In the genomic region with DNA sequence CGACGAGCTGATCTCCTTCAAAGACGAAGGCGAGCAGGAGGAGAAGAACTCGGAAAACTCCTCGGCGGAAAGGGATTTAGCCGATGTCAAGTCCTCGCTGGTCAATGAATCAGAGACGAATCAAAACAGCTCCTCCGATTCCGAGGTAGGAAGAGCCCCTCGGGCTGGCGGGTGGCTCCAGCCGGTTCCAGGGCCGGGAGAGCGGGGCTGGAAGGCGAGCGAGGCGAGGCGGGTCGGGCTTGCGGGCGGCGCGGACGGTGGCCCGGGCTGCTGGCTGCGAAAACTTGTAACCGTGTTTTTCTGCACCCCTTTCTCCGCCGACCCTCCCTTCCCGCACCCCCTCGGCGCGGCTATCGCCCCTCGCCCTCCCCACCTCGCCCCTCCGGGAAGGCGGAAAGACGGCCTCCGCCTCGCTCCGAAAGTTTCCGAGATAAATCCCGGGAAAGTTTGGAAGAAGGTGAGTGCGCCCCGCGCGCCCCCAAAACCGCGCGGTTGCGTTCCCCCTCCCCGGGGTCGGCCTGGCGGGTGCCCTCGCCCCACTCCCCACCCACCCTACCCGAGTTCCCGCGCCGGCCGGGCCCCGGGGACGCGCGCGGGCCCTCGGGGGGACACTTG, we compare ENCODE assay signal across 8 mouse cellular contexts. TPM values are rescaled to one million over a fixed set of nuclear protein-coding genes. Genes with fewer than 3 reads are reported as not detected.
DNase-seq lines count a peak whose midpoint lies in the region; ATAC-seq and TF ChIP-seq lines count a peak whose summit lies in the region.

No protein-coding gene starts in this region.

- peak; percentile 75 for DNase-seq in embryonic facial prominence, embryonic 10.5 days (ENCODE audit: low spot score)
- DNase-seq in kidney, postnatal 0 days (ENCODE audit: low spot score), result peak; percentile 81
- peak; percentile 65 for DNase-seq in mesoderm, embryonic 11.5 days (ENCODE audit: low read depth, low spot score)
- DNase-seq in frontal cortex, postnatal 36 days (ENCODE audit: low spot score in 2 of 2), result no peak

- H3K4me2 ChIP-seq in heart, embryonic 14.5 days (ENCODE audit: low read length), result peak overlapping the region; percentile 99
- peak overlapping the region; percentile 88 for H3K4me2 ChIP-seq in kidney, postnatal 0 days (ENCODE audit: low read length)
- peak overlapping the region; percentile 83 for H3K4me2 ChIP-seq in stomach, embryonic 16.5 days (ENCODE audit: low read depth, low read length)

- peak overlapping the region; percentile 100 for H3K27ac ChIP-seq in embryonic facial prominence, embryonic 10.5 days (replicated peaks)
- H3K27ac ChIP-seq in heart, embryonic 14.5 days (replicated peaks in 1 of 2; ENCODE audit: control insufficient read depth in 1 of 2, insufficient read depth in 1 of 2, low read depth in 2 of 2, low read length in 2 of 2), result peak overlapping the region; percentile 88 to 99
- H3K27ac ChIP-seq in kidney, postnatal 0 days, result peak overlapping the region; percentile 99
- peak overlapping the region; percentile 99 for H3K27ac ChIP-seq in stomach, embryonic 16.5 days (ENCODE audit: low read length)

- no peak for TF ChIP-seq CTCF in kidney, postnatal 0 days (IDR thresholded peaks at IDR 0.05; ENCODE audit: low read depth)

- ATAC-seq in megakaryocyte, adult 5-6 weeks (ENCODE audit: poor library complexity, severe bottlenecking), result no peak
- ATAC-seq in heart, embryonic 14.5 days (ENCODE audit: insufficient number of reproducible peaks, insufficient read depth, low FRiP score, low read depth), result no peak
- no peak; the same call in 1 of the 2 replicates for ATAC-seq in kidney, postnatal 0 days (replicated peaks; ENCODE audit: low FRiP score, low read depth)
- ATAC-seq in stomach, embryonic 16.5 days (ENCODE audit: insufficient read depth, low FRiP score), result no peak

- peaks cover 74% of the 10 kb centered on the region for H3K27me3 ChIP-seq in megakaryocyte, embryonic 14.5 days (replicated peaks)
- H3K27me3 ChIP-seq in embryonic facial prominence, embryonic 10.5 days (replicated peaks; ENCODE audit: low read depth, poor library complexity, severe bottlenecking), result no peaks in the 10 kb centered on the region
- H3K27me3 ChIP-seq in heart, embryonic 14.5 days (ENCODE audit: control insufficient read depth, insufficient read depth, low read length), result no peaks in the 10 kb centered on the region
- no peaks in the 10 kb centered on the region for H3K27me3 ChIP-seq in kidney, postnatal 0 days (ENCODE audit: insufficient read depth, low read length)
- H3K27me3 ChIP-seq in stomach, embryonic 16.5 days (ENCODE audit: control insufficient read depth, insufficient read depth, low read length), result no peaks in the 10 kb centered on the region

- H3K9ac ChIP-seq in heart, embryonic 14.5 days (ENCODE audit: low read length), result peak overlapping the region; percentile 93
- H3K9ac ChIP-seq in kidney, postnatal 0 days (ENCODE audit: low read depth, low read length), result peak overlapping the region; percentile 97
- peak overlapping the region; percentile 99 for H3K9ac ChIP-seq in stomach, embryonic 16.5 days (ENCODE audit: low read length)

- H3K9me3 ChIP-seq in megakaryocyte, embryonic 14.5 days, result no peaks in the 10 kb centered on the region
- no peaks in the 10 kb centered on the region for H3K9me3 ChIP-seq in embryonic facial prominence, embryonic 10.5 days
- no peaks in the 10 kb centered on the region for H3K9me3 ChIP-seq in heart, embryonic 14.5 days (ENCODE audit: control insufficient read depth, low read length)
- H3K9me3 ChIP-seq in kidney, postnatal 0 days (replicated peaks; ENCODE audit: low read length), result no peaks in the 10 kb centered on the region
- no peaks in the 10 kb centered on the region for H3K9me3 ChIP-seq in stomach, embryonic 16.5 days (replicated peaks; ENCODE audit: control insufficient read depth, low read length)

- peak overlapping the region; percentile 93 for H3K4me3 ChIP-seq in megakaryocyte, embryonic 14.5 days (replicated peaks)
- peak overlapping the region; percentile 95 for H3K4me3 ChIP-seq in embryonic facial prominence, embryonic 10.5 days
- H3K4me3 ChIP-seq in heart, embryonic 14.5 days (ENCODE audit: control insufficient read depth in 1 of 2, insufficient read depth in 1 of 2, low read depth in 1 of 2, low read length in 2 of 2), result peak overlapping the region; percentile 65 to 81
- H3K4me3 ChIP-seq in kidney, postnatal 0 days (replicated peaks; ENCODE audit: low read depth, low read length), result peak overlapping the region; percentile 89
- peak overlapping the region; percentile 67 for H3K4me3 ChIP-seq in stomach, embryonic 16.5 days (replicated peaks; ENCODE audit: low read length)

- H3K4me1 ChIP-seq in megakaryocyte, embryonic 14.5 days, result peaks cover 21% of the 10 kb centered on the region
- H3K4me1 ChIP-seq in embryonic facial prominence, embryonic 10.5 days, result peaks cover 60% of the 10 kb centered on the region
- H3K4me1 ChIP-seq in heart, embryonic 14.5 days (ENCODE audit: control insufficient read depth in 2 of 2, insufficient read depth in 2 of 2, low read length in 2 of 2), result peaks cover 17 to 35% of the 10 kb centered on the region in 2 experiments
- peaks cover 16% of the 10 kb centered on the region for H3K4me1 ChIP-seq in kidney, postnatal 0 days (replicated peaks; ENCODE audit: insufficient read depth, low read length)
- peaks cover 18% of the 10 kb centered on the region for H3K4me1 ChIP-seq in stomach, embryonic 16.5 days (ENCODE audit: control insufficient read depth, insufficient read depth, low read length)

- WGBS in embryonic facial prominence, embryonic 10.5 days, result under 1% methylated on average over 68 of the region's 70 CpGs
- under 1% methylated on average over 67 of the region's 70 CpGs for WGBS in heart, embryonic 14.5 days
- 2% methylated on average over 59 of the region's 70 CpGs for WGBS in kidney, postnatal 0 days
- under 1% methylated on average over 70 of the region's 70 CpGs for WGBS in stomach, embryonic 16.5 days

- no peaks in the 10 kb centered on the region for H3K36me3 ChIP-seq in megakaryocyte, embryonic 14.5 days (replicated peaks; ENCODE audit: low read length)
- no peaks in the 10 kb centered on the region; the same call in 1 of the 2 replicates for H3K36me3 ChIP-seq in embryonic facial prominence, embryonic 10.5 days (replicated peaks)
- H3K36me3 ChIP-seq in heart, embryonic 14.5 days (ENCODE audit: control insufficient read depth, insufficient read depth, low read length), result 0 out of 2 replicates have a peak, but pooled peaks cover under 1% of the 10 kb centered on the region
- H3K36me3 ChIP-seq in kidney, postnatal 0 days (ENCODE audit: insufficient read depth, low read length), result no peaks in the 10 kb centered on the region
- no peaks in the 10 kb centered on the region for H3K36me3 ChIP-seq in stomach, embryonic 16.5 days (ENCODE audit: control insufficient read depth, insufficient read depth, low read length)

RNA-seq across cellular contexts. Expression of gene Tcf7l2, which starts 0.9 kb away (rescaled TPM):
- 2.4 TPM in 1 of 2 replicates, not detected in the other for polyA plus RNA-seq in megakaryocyte, embryonic 14.5 days (2012; ENCODE audit: insufficient read depth, low replicate concordance)
- 0.47 and 1.4 TPM in 2 replicates for total RNA-seq in megakaryocyte, adult 5-6 weeks (2015)
- 0.41 and 0.81 TPM in 2 replicates for total RNA-seq in megakaryocyte, adult 5-6 weeks (2017)
- polyA plus RNA-seq in embryonic facial prominence, embryonic 10.5 days (2016; fragmentation: Nextera tagmentation; extraction: Ambion mirVana), result 94.5 and 111 TPM in 2 replicates
- polyA plus RNA-seq in heart, embryonic 14.5 days (2014; fragmentation: Nextera tagmentation; extraction: Ambion mirVana), result 56.7 and 58.0 TPM in 2 replicates
- 53.4 and 55.1 TPM in 2 replicates for polyA plus RNA-seq in kidney, postnatal 0 days (2015; fragmentation: Nextera tagmentation; extraction: Ambion mirVana)
- 76.8 and 81.3 TPM in 2 replicates for polyA plus RNA-seq in stomach, embryonic 16.5 days (2015; fragmentation: Nextera tagmentation; extraction: Ambion mirVana)

Comparison
In these comparisons a context has a peak if more than half of its experiments do, and no peak if none do; other contexts are left out.
1. DNase-seq: peak in embryonic facial prominence, embryonic 10.5 days (single experiment), kidney, postnatal 0 days (single experiment) and mesoderm, embryonic 11.5 days (single experiment); none in frontal cortex, postnatal 36 days (0 of 2).
2. RNA of gene Tcf7l2, which starts 0.9 kb away (polyA plus RNA-seq): 94.5 to 111 TPM in embryonic facial prominence, embryonic 10.5 days, 76.8 to 81.3 TPM in stomach, embryonic 16.5 days, 56.7 to 58.0 TPM in heart, embryonic 14.5 days and 53.4 to 55.1 TPM in kidney, postnatal 0 days; 2.4 TPM in megakaryocyte, embryonic 14.5 days; every median in the first group is over 10 times any median in the second.
3. Peak in every context shown above with its lines, with median percentiles within 50 percentile points of each other: H3K4me3 ChIP-seq, H3K27ac ChIP-seq, H3K4me2 ChIP-seq and H3K9ac ChIP-seq.